Mouse (Mus musculus): ENCODE results near the gene Hdac6.

The Hdac6 gene

DNA sequence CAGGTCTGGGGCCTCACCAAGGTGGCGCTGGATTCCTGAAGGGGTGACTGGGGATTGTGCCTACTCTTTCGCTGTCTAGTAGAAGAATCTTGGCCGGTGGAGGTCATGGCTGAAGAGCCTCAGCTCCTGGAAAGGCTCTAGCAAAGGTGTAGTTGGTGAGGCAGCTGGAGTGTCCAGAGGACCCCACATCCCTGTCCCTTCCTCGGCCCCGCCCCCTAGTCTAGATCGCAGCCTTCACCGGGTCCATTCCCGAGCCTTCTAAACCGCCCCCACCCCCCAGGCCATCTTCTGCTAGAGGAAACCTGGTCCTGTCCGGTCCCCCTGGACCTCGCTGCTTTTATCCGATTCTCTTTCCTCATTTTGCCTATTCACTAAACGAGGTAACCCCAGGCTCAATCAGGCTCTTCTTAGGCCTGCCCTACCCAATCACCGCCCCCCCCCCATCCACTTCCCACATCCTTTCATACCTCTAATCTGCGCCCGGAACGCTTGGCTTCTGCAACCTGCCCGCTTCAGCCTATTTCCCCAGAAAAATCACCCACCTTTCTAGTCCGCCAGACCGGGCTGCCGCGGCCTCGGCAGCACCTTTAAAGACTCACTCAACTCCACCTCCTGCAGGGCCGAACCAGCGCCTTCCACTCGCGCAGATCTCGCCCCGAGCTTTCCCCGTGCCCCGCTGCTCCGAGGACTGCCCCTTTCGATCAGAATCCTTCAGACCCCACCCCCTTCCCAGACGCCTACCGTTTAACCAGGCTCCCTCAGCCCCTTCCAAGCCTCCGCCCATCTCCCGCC, at the start of gene Hdac6:
TSS of gene Hdac6 (minus strand) at position 782 of the 792 bp plus-strand sequence.
- no peak for TF ChIP-seq GATA4 (IDR thresholded peaks at IDR 0.05; ENCODE audit: insufficient replicate concordance, low read length)

DNA sequence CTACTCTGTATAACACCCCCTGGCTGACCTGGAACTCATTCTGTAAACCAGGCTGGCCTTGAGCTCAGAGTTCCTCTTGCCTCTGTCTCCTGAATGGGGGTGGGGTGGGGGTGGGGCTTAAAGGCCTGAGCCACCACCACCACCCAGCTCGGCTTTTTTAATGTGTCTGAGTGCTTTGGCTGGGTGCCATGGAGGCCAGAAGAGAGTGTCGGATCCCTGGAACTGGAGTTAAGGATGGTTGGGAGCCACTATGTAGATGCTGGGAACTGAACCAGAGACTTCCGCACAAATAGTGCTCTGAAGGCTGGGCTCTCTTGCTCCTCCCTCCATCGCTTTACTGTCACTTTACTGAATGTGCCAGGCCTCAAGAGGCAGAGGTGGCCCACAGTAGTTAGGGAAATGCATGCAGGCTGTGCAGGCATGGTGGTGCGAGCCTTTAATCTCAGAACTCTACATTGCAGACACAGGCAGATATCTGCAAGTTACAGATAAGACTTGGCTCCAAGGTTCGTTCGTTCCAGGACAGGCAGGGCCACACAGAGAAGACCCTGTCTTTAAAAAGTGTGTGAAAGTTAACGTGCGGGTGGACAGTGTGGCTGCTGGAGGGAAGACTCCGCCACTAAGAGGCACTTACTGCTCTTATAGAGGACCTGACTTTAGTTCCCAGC, 45.5 kb upstream of the Hdac6 start:
- TF ChIP-seq GATA4 (IDR thresholded peaks at IDR 0.05; ENCODE audit: insufficient replicate concordance, low read length): no peak

DNA sequence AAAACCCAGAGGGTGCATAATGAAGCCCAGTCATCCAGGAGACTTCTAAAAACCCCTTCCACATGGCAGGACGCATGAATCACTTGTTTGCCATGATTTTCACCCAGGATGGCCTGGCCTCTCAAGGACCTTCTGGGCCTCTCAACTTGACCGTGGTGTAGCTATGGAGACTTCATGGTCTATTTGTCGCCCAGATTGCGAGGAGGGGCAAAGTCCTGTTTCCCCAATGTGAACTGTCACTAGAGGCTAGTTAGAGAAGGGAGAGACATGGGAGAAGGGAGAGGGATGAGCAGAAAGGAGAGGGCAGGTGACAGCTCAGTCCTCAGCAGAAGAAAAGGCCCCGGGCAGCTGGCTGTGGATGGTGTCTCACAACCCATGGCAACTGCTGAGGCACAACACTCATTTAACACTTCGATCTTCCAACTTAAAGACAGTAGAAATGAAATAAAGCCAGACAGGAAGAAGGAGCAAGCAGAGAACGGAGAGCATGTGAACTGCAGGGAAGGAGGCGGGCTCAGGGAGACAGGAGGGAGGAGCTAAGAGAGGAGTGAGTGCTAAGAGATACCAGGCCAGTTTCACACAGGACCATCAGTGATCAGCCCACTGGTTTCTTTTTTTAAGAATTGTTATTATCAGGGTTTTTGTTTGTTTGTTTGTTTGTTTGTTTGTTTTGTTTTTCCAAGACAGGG, 44.8 kb upstream of the Hdac6 start:
- no peak for TF ChIP-seq GATA4 (IDR thresholded peaks at IDR 0.05; ENCODE audit: insufficient replicate concordance, low read length)

DNA sequence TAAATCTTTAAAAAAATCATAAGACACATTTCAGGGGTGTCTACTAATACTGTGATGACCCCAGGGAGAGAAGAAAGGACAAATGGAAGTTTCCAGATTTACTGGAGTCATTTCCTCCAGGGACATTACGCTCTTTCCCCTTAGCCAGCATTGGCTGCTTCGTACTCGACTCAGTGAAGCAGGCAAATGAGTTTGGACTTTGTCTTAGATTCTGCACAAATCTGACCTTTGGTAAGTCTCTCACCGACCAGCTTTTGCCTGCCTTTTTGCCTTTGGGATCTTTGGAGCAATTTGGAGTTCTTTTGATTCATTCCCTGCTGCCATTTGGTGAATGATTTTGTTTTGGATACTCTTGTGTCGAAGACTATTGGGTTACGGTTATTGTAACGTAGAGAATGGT, 33.7 kb upstream of the Hdac6 start:
- no peak for TF ChIP-seq GATA4 (IDR thresholded peaks at IDR 0.05; ENCODE audit: insufficient replicate concordance, low read length)

DNA sequence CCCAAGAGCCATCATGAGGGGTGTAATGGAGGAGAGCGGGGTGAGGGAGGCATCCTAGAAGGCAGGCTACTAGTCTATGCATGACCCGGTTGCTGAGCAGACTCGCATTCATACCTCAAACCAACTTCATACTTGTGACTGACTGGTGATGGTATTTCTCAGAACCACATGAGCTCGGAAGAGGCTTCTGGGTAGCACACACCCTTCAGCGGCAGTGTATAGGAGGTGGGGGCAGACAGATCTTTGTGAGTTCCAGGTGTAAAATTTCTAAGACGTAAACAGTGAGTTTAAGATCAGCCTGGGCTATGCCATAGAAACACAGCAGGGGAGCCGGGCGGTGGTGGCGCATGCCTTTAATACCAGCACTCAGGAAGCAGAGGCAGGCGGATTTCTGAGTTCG, 30.2 kb upstream of the Hdac6 start, which contains the start of gene Gata1:
TSS of gene Gata1 (minus strand) at position 180 of the 400 bp plus-strand sequence.
- no peak for TF ChIP-seq GATA4 (IDR thresholded peaks at IDR 0.05; ENCODE audit: insufficient replicate concordance, low read length)

DNA sequence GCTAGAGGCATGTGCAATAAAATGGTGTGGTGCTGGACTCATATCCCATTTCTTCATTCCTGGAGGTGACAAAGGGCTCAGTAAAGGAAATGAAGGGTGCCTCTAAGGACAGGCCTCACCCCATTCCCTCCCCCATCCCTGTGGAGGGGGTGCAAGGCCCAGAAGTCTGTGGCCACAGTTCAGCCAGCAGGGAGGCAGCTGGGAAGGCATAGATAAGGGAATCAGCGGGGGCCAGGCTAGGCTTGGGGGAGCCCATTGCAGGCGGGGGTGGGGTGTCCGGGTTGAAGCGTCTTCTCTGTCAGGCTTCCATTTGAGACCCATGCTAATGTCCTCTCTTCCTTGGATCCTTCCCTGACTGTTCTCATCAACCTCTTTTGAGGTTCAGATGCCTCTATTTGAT, 23.6 kb upstream of the Hdac6 start:
- TF ChIP-seq GATA4 (IDR thresholded peaks at IDR 0.05; ENCODE audit: insufficient replicate concordance, low read length): no peak

DNA sequence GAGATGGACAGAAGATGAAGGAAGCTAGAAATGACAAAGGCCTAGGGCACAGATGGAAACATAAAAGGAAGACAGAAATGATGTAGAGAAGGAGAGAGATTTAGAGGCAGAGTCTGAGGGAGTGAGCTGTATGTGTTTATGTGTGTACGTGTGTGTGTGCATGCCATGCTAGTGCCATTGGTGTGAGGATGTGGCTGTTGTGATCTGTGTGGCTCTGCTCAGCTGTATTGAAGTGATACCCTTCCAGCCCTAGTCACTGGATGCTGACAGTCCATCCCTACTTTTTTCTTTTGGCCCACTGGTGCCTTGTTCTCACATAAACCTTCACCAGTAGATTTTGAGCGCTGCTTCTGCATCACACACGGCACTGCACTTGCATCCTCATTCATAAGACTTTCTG, 21.2 kb upstream of the Hdac6 start:
- TF ChIP-seq GATA4 (IDR thresholded peaks at IDR 0.05; ENCODE audit: insufficient replicate concordance, low read length): no peak

DNA sequence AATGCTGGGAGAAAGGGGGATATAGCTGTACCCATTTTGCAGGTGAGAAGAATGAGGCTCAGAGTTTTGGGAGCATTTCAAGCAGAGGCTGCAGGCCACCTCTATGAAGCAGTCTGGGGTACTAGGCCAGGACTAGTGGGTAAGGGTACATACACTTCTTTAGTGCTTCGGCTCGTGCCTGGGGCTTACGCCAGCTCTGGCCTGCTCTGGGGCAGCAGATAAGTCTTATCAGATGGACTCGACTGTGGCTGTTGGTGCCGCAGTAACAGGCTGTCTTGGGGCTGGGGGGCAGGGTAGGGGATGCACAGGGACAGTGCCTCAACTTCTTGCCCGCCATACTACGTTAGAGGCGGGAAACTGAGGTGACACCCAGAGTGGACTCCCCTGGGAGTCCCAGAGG, 20.5 kb upstream of the Hdac6 start:
- no peak for TF ChIP-seq GATA4 (IDR thresholded peaks at IDR 0.05; ENCODE audit: insufficient replicate concordance, low read length)

DNA sequence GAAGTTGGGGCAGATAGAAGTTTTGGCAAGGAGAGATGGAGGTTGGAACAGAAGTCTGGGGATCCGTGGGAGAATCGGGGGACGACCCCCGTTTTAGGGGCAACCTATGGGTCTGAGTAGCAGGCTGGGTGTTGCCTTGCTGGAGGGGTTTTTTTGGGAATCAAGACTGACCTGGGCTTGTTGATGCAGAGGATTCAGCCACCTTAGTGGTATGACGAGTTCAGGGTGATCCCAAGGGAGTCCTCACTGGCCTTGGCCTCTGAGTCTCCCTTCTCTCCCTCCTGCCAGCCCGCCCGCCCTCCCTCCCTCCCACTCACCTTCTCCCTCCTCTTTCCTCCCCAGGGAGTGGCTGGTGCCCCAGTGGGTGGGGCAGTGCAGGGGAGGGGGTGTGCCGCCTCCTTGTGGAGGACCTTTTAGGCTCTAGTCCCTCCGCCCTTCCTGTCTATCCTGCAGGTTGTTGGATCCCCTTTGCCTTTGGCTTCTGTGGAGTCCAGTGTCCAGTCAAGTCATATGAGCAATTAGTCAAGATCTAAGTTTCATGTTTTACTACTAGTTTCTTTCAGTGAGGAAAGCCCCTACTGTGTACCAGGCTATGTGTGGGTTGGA, 20.0 kb upstream of the Hdac6 start:
- TF ChIP-seq GATA4 (IDR thresholded peaks at IDR 0.05; ENCODE audit: insufficient replicate concordance, low read length): no peak

DNA sequence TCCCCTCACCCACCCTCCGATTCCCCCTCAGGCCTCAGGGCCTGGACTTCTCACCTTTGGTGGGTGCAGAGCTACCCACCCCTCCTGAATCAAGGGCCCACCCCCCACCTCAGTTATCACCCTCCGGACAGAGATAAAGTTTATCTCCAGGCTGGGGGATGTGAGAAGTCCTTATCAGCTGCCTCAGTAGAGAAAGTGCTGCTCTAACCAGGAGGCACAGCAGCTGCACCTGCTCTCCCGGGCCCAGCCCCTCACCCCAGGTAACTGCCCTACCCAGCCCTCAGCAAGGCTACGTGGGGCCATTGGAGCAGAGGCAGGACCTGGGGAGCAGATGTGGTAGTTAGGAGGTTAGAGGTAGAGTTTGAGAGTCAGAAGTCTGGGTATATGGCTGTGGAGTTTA, 18.5 kb upstream of the Hdac6 start:
- no peak for TF ChIP-seq GATA4 (IDR thresholded peaks at IDR 0.05; ENCODE audit: insufficient replicate concordance, low read length)

DNA sequence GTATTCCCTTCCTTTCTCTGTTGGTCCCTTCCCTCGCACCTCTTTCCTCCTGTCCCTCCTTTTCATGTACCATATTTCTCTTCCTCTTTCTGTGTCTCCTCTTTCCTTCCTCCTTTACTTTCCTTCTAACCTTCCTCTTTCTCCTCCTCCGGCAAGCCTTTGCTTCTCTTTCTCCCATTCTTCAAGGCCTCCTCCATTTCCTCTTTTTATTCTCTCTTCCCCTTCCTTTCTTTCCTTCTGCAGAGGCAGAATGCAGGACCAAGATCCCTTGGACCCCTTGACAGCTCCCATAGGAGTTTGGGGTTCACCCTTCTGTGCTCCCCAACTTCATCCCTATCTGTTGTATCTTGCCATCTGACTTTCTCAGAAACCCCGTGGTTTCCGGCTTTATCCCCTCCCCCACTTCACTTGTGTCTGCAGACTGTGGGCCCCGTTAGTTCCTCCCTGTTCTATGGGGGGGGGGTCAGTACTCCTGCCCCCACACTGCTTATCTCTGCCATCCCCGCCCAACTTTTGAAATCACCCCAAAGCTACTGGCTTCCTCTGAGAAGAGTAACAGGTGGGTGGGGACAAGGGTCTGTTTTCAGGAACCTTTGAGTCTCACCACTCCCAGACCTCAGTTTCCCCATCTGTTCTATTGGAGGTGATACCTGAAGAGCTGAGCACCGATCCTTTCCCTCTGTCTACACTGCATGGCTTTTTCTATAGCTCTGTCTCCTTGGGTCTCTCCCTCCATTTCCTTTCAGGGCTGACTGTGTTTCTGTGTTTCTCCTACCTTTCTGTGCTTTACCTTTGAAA, 16.3 kb upstream of the Hdac6 start:
- TF ChIP-seq GATA4 (IDR thresholded peaks at IDR 0.05; ENCODE audit: insufficient replicate concordance, low read length): no peak

DNA sequence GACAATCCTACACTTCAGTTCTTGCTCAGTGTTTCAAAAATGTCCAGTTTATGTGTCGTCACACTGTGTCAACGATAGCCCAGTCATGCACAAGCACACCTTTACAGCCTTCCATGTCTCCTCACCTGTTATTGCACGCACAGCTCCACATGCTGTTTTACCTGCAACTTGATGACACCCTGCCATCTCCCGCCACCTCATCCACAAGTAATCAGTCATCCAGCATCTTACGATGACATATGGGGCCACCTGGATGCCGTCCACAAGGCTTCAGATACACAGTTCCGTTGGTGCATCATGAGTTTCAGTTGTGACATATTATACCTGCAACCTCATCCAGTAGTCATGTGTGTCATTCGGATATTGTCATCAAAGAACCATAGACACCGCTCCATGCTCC, 11.2 kb upstream of the Hdac6 start:
- no peak for TF ChIP-seq GATA4 (IDR thresholded peaks at IDR 0.05; ENCODE audit: insufficient replicate concordance, low read length)

DNA sequence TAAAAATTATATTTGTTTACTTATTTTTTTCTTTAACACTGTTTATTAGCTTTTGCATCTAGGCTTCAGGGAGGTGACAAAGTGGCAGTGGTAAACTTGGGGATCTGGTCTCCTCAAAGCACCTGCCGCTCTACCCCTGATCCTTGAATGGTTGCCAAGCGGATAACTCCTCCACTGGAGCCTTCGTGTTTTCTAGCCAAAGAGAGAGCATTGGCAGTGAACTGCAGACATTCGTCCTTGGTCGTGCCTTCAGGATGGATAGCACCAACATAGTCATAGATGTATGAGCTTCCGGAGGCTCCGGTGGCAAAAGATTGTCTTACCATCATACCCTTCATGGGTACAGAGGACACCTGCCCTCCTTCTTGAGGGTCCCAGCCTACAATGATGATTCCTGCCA, 2.4 kb upstream of the Hdac6 start:
- TF ChIP-seq GATA4 (IDR thresholded peaks at IDR 0.05; ENCODE audit: insufficient replicate concordance, low read length): no peak

DNA sequence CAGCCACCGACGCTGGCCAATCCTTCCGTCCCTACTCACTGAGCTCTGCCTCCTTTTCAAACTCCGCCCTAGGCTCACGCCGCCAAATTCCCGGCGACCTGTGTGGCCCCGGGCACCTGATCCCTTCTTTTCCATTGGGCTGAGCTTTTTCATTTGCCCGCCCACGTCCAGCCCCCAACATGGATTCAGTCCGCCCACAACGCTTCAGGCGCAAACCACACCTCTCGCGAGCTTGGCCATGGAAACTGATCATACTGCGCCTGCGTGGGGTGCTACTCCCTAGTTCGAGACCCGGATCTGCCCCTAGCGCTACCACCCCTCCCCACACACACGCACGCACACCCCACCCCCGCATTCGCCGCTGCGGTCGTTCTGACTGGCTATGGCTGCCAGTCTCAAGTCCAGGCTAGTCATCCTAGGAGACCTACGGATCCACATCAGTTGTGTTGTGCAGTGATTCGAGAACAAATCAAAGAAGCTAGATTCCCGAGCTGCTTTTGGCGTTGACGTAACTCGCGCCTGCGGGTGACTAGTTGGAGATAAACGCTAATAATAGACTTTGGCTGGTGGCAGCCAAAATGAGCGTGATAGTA, 307 bp upstream of the Hdac6 start:
- no peak for TF ChIP-seq GATA4 (IDR thresholded peaks at IDR 0.05; ENCODE audit: insufficient replicate concordance, low read length)

All from liver, adult (tissue).